Mouse (Mus musculus): Measurements from ENCODE around the gene Osbpl6.
A peak's percentile ranks its signal among the peaks of the same experiment; 100 is the strongest.

The Osbpl6 gene

GRCm38 (mm10) chr2:76504122-76504839, 98.0 kb downstream of the Osbpl6 start:
- peak in 1 of 2 experiments; percentile 28 for DNase-seq

GRCm38 (mm10) chr2:76504989-76505388, 98.7 kb downstream of the Osbpl6 start:
- DNase-seq = no peak

- DNase-seq = no peak
These were observed 105.0 kb downstream of the Osbpl6 start for GRCm38 (mm10) chr2:76511281-76511721.

GRCm38 (mm10) chr2:76512133-76512532, 105.8 kb downstream of the Osbpl6 start:
- no peak for DNase-seq

- peak in 1 of 2 experiments; percentile 24 for DNase-seq
These were observed 106.6 kb downstream of the Osbpl6 start for GRCm38 (mm10) chr2:76512888-76513287.

- DNase-seq = no peak
These were observed 107.0 kb downstream of the Osbpl6 start for GRCm38 (mm10) chr2:76513296-76513695.

- no peak for DNase-seq
These were observed 111.2 kb downstream of the Osbpl6 start for GRCm38 (mm10) chr2:76517471-76517870.

- no peak for DNase-seq
These were observed 112.2 kb downstream of the Osbpl6 start for GRCm38 (mm10) chr2:76518407-76519063.

- no peak for DNase-seq
These were observed 115.3 kb downstream of the Osbpl6 start for GRCm38 (mm10) chr2:76521585-76521984.

GRCm38 (mm10) chr2:76524451-76524850, 118.1 kb downstream of the Osbpl6 start:
- DNase-seq = no peak

- DNase-seq = no peak
These were observed 119.3 kb downstream of the Osbpl6 start for GRCm38 (mm10) chr2:76525645-76526044.

GRCm38 (mm10) chr2:76532490-76533126, 126.3 kb downstream of the Osbpl6 start:
- no peak for DNase-seq

- peak in 1 of 2 experiments; percentile 42 for DNase-seq
These were observed 128.6 kb downstream of the Osbpl6 start for GRCm38 (mm10) chr2:76534932-76535331.

GRCm38 (mm10) chr2:76541900-76542299, 135.6 kb downstream of the Osbpl6 start:
- DNase-seq = no peak

- DNase-seq = no peak
These were observed 136.6 kb downstream of the Osbpl6 start for GRCm38 (mm10) chr2:76542921-76543320.

GRCm38 (mm10) chr2:76545539-76545938, 139.2 kb downstream of the Osbpl6 start:
- peak; percentile 64 to 70 for DNase-seq

- peak; percentile 77 to 86 for DNase-seq
These were observed 141.9 kb downstream of the Osbpl6 start for GRCm38 (mm10) chr2:76548171-76548570.

- no peak for DNase-seq
These were observed 142.5 kb downstream of the Osbpl6 start for GRCm38 (mm10) chr2:76548836-76549235.

GRCm38 (mm10) chr2:76549316-76549715, 143.0 kb downstream of the Osbpl6 start:
- no peak for DNase-seq

GRCm38 (mm10) chr2:76555852-76556558, 149.7 kb downstream of the Osbpl6 start:
- DNase-seq = no peak

- no peak for DNase-seq
These were observed 153.8 kb downstream of the Osbpl6 start for GRCm38 (mm10) chr2:76560146-76560545.

GRCm38 (mm10) chr2:76563862-76564261, 157.6 kb downstream of the Osbpl6 start:
- DNase-seq = no peak

GRCm38 (mm10) chr2:76566933-76567551, 160.7 kb downstream of the Osbpl6 start:
- DNase-seq = no peak
